Mouse (Mus musculus): ENCODE data around the gene Ndufs7.

DNA sequence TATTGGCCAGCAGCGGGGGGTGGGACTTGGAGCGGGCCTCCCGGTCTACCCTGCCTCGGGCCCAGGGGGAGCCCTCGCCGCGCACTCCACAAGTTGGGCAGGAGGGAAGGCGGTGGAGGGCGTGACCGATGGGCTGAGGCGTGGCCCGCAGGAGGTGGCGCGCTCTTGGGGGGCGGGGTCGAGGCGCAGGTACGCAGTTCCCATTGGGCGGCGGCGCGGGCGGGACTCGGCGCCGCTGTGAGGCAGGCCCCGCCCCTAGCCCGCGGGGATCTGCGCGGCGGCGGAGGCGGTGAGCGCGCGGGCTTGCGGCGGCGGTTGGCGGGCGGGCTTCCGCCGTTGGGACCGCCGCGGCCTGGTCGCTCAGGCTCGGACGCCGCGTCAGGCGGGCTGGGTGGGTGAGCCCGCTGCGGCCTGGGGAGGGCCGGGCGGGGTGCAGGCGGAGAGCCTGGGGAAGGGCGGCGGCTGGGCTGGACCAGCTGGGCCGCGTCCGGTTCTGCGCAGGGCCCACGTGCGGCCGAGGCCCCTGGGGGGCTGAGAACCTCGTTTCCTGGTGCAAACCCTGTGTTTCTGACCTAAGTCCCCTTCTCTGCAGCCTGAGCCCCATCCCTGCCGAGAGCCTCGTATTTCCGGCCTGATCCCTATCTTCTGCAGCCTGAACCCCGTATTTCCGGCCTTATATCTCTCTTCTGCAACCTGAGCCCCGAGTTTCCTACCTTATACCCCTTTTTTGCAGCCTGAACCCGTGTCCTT is 22.3 kb upstream of the Ndufs7 start, which contains the start of gene Mum1:
- TF ChIP-seq GATA1 (IDR thresholded peaks at IDR 0.05; ENCODE audit: low read length), result peak; percentile 29; the same call in 1 of the 2 replicates
- no peak for TF ChIP-seq TAL1 (IDR thresholded peaks at IDR 0.05; ENCODE audit: low read length)
